Mouse (Mus musculus): ENCODE results near the gene Zfp362.

Gene Zfp362

GRCm38 (mm10) chr4:128760029-128760428, 45.8 kb downstream of the Zfp362 start:
- DNase-seq (ENCODE audit: inconsistent ontology term) = no peak

GRCm38 (mm10) chr4:128759214-128759613, 46.6 kb downstream of the Zfp362 start:
- no peak for DNase-seq (ENCODE audit: inconsistent ontology term)

- DNase-seq (ENCODE audit: inconsistent ontology term) = peak; percentile 74
Observed at GRCm38 (mm10) chr4:128755900-128756299, 49.9 kb downstream of the Zfp362 start.

- no peak for DNase-seq (ENCODE audit: inconsistent ontology term)
Observed at GRCm38 (mm10) chr4:128755064-128755463, 50.8 kb downstream of the Zfp362 start, which contains the start of gene A3galt2. TSS of gene A3galt2 (plus strand) at chr4:128755364.

- no peak for DNase-seq (ENCODE audit: inconsistent ontology term)
Observed at GRCm38 (mm10) chr4:128753571-128753970, 52.3 kb downstream of the Zfp362 start.

- no peak for DNase-seq (ENCODE audit: inconsistent ontology term)
Observed at GRCm38 (mm10) chr4:128752031-128752757, 53.7 kb downstream of the Zfp362 start.

- no peak for DNase-seq (ENCODE audit: inconsistent ontology term)
Observed at GRCm38 (mm10) chr4:128751006-128751405, 54.8 kb downstream of the Zfp362 start.

GRCm38 (mm10) chr4:128748309-128748708, 57.5 kb downstream of the Zfp362 start:
- no peak for DNase-seq (ENCODE audit: inconsistent ontology term)

GRCm38 (mm10) chr4:128747614-128748270, 58.1 kb downstream of the Zfp362 start:
- DNase-seq (ENCODE audit: inconsistent ontology term) = no peak

GRCm38 (mm10) chr4:128745160-128745559, 60.7 kb downstream of the Zfp362 start:
- DNase-seq (ENCODE audit: inconsistent ontology term) = no peak

- peak; percentile 46 for DNase-seq (ENCODE audit: inconsistent ontology term)
Observed at GRCm38 (mm10) chr4:128743031-128743626, 62.7 kb downstream of the Zfp362 start.

- peak; percentile 58 for DNase-seq (ENCODE audit: inconsistent ontology term)
Observed at GRCm38 (mm10) chr4:128742379-128742970, 63.4 kb downstream of the Zfp362 start.

GRCm38 (mm10) chr4:128741906-128742305, 63.9 kb downstream of the Zfp362 start:
- no peak for DNase-seq (ENCODE audit: inconsistent ontology term)

- no peak for DNase-seq (ENCODE audit: inconsistent ontology term)
Observed at GRCm38 (mm10) chr4:128740878-128741277, 65.0 kb downstream of the Zfp362 start.

GRCm38 (mm10) chr4:128737825-128738610, 67.8 kb downstream of the Zfp362 start:
- DNase-seq (ENCODE audit: inconsistent ontology term) = peak; percentile 89

GRCm38 (mm10) chr4:128737137-128737589, 68.7 kb downstream of the Zfp362 start:
- DNase-seq (ENCODE audit: inconsistent ontology term) = peak; percentile 96

GRCm38 (mm10) chr4:128734721-128735671, 70.8 kb downstream of the Zfp362 start:
- no peak for DNase-seq (ENCODE audit: inconsistent ontology term)

GRCm38 (mm10) chr4:128734217-128734616, 71.6 kb downstream of the Zfp362 start:
- DNase-seq (ENCODE audit: inconsistent ontology term) = peak; percentile 94

GRCm38 (mm10) chr4:128733496-128733895, 72.3 kb downstream of the Zfp362 start:
- DNase-seq (ENCODE audit: inconsistent ontology term) = no peak

GRCm38 (mm10) chr4:128732794-128733193, 73.1 kb downstream of the Zfp362 start:
- DNase-seq (ENCODE audit: inconsistent ontology term) = no peak

All from Muller cell, postnatal 12 days (primary cell).